Mouse (Mus musculus) hindbrain, embryonic 14.5 days (tissue): ENCODE data around the gene Cntnap2. TPM values are rescaled to one million over a fixed set of nuclear protein-coding genes. Genes with fewer than 3 reads are reported as not detected.
"Not testable (repeated sequence)": the region's sequence is repeated elsewhere in the genome, so short reads cannot be mapped to it uniquely, and the experiment has no call there.

ENCODE experiments used
- ATAC-seq: fragments of 200-750 bp; cut with Nextera tagmentation; 2 replicates; pipeline ENCODE4 v1.8.0; 2017; ENCODE audit warnings: moderate number of reproducible peaks, mild to moderate bottlenecking, moderate TSS enrichment, moderate library complexity; ENCODE audit not compliant: low FRiP score
- DNase-seq: peaks from one replicate; pipeline ENCODE4 v3.0.0-alpha.2; 2015; ENCODE audit warnings: low spot score
- H3K27ac ChIP-seq: fragments of 300-500 bp; sonication (generic); 2 replicates; pipeline ENCODE4 v1.5.1; 2014; ENCODE audit warnings: mild to moderate bottlenecking, moderate library complexity
- H3K27me3 ChIP-seq: fragments of 300-500 bp; sonication (generic); 2 replicates; pipeline ENCODE4 v1.6.1; 2014; ENCODE audit warnings: mild to moderate bottlenecking, low read length, mixed read lengths; ENCODE audit not compliant: control insufficient read depth, insufficient read depth
- H3K36me3 ChIP-seq: fragments of 300-500 bp; sonication (generic); replicated peaks from 2 replicates; pipeline ENCODE4 v1.6.1; 2014; ENCODE audit not compliant: control insufficient read depth, insufficient read depth
- H3K4me1 ChIP-seq: fragments of 300-500 bp; sonication (generic); replicated peaks from 2 replicates; pipeline ENCODE4 v1.6.1; 2014; ENCODE audit warnings: antibody characterized with exemption, low read length, mixed read lengths; ENCODE audit not compliant: control insufficient read depth, insufficient read depth
- H3K4me2 ChIP-seq: fragments of 300-500 bp; sonication (generic); replicated peaks from 2 replicates; pipeline ENCODE4 v1.6.1; 2014; ENCODE audit warnings: mild to moderate bottlenecking, moderate library complexity
- H3K4me3 ChIP-seq: fragments of 300-500 bp; sonication (generic); replicated peaks from 2 replicates; pipeline ENCODE4 v1.5.1; 2014; ENCODE audit warnings: mild to moderate bottlenecking, low read length
- H3K9ac ChIP-seq: fragments of 300-500 bp; sonication (generic); 2 replicates; pipeline ENCODE4 v1.6.1; 2014
- H3K9me3 ChIP-seq: fragments of 300-500 bp; sonication (generic); 2 replicates; pipeline ENCODE4 v1.6.1; 2016; ENCODE audit warnings: low read length; ENCODE audit not compliant: control insufficient read depth
- WGBS: fragments of 180-500 bp; shearing (Covaris S2); extraction: QIAGEN DNeasy Blood & Tissue Kit; methylation state at CpG from one replicate; pipeline ENCODE4 v1.1.7; 2014; 5-methylcytosine and 5-hydroxymethylcytosine counted together
- polyA plus RNA-seq: library from polyadenylated mRNA; unstranded; fragments of >200 nt; fragmentation: Nextera tagmentation; extraction: Ambion mirVana; gene quantifications from 2 replicates; pipeline ENCODE4 v1.2.1, GENCODE M21; 2014

Cntnap2 gene
- polyA plus RNA-seq, 1 experiment from 2014 or later = 46.6 TPM

DNA sequence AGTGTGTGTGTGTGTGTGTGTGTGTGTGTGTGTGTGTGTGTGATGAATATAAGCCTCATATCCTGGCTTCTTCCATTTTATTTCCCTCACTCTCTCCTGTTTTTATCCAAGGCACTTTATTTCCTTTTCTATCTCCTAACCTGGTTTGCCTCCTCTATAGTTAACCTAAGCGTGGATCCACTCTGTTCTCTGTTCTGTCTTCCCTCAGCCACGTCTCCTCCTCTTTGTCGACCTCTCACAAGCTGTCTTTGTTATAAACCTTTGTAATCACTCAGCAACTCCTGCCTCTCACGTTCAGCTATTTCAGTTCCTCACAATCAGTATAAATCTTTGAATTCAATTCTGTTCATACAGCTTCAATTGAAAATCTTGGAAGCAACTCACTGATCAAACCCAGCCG is 1369.1 kb downstream of the Cntnap2 start:
- no peaks in the 10 kb centered on the region for H3K9me3 ChIP-seq
- no peak overlapping the region for H3K4me2 ChIP-seq
- DNase-seq = no peak
- H3K36me3 ChIP-seq = no peaks in the 10 kb centered on the region
- no peaks in the 10 kb centered on the region for H3K4me1 ChIP-seq
- WGBS = 37% methylated on average over 5 of the region's 5 CpGs
- H3K9ac ChIP-seq = no peak overlapping the region
- H3K4me3 ChIP-seq = no peak overlapping the region
- H3K27ac ChIP-seq = no peak overlapping the region
- no peaks in the 10 kb centered on the region for H3K27me3 ChIP-seq
- ATAC-seq = no peak

DNA sequence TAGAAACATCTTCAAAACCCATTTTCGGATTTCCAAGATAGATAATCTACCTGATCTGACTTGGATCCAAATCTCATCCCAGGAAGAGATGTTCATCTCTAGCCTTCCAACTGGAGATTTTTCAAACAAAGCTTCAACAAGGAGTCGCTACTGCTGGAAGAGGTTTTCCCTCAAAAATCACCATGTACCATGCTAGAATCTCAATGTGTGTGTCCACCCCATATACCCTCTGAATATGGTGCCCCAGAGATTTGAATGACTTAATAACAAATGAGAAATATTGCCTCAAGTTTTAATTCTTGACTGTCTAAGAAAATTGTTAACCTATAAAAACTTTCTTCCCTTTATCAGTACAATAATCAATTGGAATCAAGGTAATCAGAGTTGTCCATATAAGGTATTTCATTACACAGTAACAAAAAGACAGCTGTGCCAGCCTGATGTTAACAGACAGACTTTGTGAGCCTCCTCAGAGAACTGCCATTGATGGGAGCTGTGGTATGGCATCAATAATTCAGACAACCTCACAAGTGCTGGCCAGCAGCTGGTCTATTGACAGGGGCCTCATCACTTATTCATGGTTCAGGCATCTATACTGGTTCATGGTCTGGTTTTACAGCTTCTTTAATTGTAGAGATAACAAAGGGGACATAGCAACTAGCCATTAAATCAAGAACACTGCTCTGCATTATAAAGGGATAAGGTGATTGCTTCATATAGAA is 1391.9 kb downstream of the Cntnap2 start:
- no peaks in the 10 kb centered on the region for H3K4me1 ChIP-seq
- ATAC-seq (peak; percentile 65), DNase-seq (no peak)
- 79% methylated on average over 2 of the region's 2 CpGs for WGBS
- no peaks in the 10 kb centered on the region for H3K36me3 ChIP-seq
- H3K27me3 ChIP-seq = no peaks in the 10 kb centered on the region
- H3K4me3 ChIP-seq = no peak overlapping the region
- H3K4me2 ChIP-seq = no peak overlapping the region
- no peak overlapping the region for H3K27ac ChIP-seq
- H3K9ac ChIP-seq = no peak overlapping the region
- no peaks in the 10 kb centered on the region for H3K9me3 ChIP-seq

DNA sequence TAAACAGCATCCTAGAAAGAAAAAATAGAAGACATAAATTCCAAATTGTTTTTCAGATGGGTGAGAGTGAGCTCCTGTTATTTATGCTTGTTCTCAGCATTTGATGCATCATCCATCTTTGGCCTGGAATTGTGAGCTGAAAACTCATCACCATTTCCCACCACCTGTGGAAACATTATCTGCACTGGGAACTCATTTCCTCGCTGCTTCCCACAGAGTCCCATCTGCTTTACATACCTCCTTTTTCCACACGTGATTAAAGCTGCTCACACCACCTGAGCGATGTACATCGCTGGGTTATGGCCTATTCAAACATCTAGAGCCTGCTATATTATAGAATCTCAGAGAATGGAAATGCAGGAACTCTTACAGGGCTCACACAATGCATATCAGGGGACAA is 1413.5 kb downstream of the Cntnap2 start:
- Histone ChIP-seq H3K27me3 (no peaks in the 10 kb centered on the region), H3K4me1 (no peaks in the 10 kb centered on the region), H3K36me3 (no peaks in the 10 kb centered on the region), H3K9ac (no peak overlapping the region), H3K9me3 (no peaks in the 10 kb centered on the region), H3K27ac (no peak overlapping the region), H3K4me2 (no peak overlapping the region), H3K4me3 (no peak overlapping the region)
- DNase-seq = no peak
- ATAC-seq = no peak
- 59% methylated on average over 4 of the region's 4 CpGs for WGBS

DNA sequence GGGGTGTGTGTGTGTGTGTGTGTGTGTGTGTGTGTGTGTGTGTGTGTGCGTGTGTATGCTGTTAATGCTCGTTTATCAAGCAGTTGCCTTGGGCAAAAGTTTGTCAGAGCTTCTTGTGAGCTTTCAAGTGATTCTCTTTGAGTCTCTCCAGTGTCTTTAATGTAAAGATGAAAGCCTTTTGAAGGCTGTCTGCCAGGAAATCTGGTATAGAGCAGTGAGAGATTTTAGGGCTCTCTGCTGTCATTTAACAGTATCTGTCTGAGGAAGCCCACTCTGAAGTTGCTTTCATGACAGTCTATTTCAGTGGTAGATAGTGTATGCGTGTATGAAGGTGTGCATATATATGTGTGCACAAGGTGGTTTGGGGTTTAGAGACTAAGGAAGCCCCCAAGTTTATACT is 1425.2 kb downstream of the Cntnap2 start:
- ATAC-seq = no peak
- WGBS = 88% methylated on average over 3 of the region's 3 CpGs
- Histone ChIP-seq H3K4me1 (no peaks in the 10 kb centered on the region), H3K9me3 (no peaks in the 10 kb centered on the region), H3K4me2 (no peak overlapping the region), H3K4me3 (no peak overlapping the region), H3K36me3 (no peaks in the 10 kb centered on the region), H3K27ac (no peak overlapping the region), H3K27me3 (no peaks in the 10 kb centered on the region), H3K9ac (no peak overlapping the region)
- DNase-seq = no peak

DNA sequence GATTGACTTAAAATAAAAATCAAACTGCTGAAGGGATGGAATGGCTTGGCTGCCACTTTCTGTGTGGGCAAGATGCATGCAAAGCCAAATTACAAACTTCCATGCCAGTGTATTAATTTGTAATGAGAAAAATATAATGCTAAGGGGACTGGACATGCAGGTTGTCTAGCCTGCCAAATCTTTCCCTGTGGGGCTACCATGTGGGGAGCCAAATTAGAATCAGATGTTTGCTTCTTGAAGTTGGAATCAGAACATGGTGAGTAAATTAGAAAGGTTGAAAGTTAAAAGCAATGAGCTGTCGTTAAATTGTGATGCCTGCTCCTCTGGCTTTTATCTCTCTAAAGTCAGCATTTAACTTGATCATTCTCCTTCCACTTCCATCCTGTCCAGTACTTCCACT is 1443.6 kb downstream of the Cntnap2 start:
- H3K9me3 ChIP-seq = no peaks in the 10 kb centered on the region
- H3K4me2 ChIP-seq = no peak overlapping the region
- H3K9ac ChIP-seq = no peak overlapping the region
- DNase-seq (no peak), ATAC-seq (no peak)
- H3K27me3 ChIP-seq = no peaks in the 10 kb centered on the region
- no peak overlapping the region for H3K27ac ChIP-seq
- H3K36me3 ChIP-seq = no peaks in the 10 kb centered on the region
- WGBS = 56% methylated on average over 1 of the region's 1 CpGs
- H3K4me1 ChIP-seq = no peaks in the 10 kb centered on the region
- H3K4me3 ChIP-seq = no peak overlapping the region

DNA sequence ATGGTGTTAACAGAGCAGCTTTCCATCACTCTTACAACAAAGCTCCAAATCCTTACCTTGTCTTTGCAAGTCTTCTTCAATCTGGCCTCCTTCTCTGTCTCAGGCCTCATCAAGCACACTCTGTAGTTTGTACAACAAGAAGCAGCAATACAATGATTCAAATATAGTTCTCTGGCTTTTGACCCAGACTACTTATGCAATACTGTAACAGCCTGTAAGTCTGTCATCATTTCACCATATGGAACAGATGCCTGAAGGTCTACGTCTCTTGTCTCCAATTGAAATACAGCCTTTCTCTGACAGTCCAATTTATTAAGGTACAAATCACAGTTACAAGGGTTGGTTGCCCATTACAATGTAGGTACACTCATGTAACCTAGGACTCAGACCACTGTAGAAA is 1453.7 kb downstream of the Cntnap2 start:
- ATAC-seq (no peak), DNase-seq (no peak)
- no peak overlapping the region for H3K27ac ChIP-seq
- H3K4me1 ChIP-seq = no peaks in the 10 kb centered on the region
- WGBS = 84% methylated on average over 1 of the region's 1 CpGs
- no peaks in the 10 kb centered on the region for H3K36me3 ChIP-seq
- no peak overlapping the region for H3K4me2 ChIP-seq
- H3K9ac ChIP-seq = no peak overlapping the region
- H3K4me3 ChIP-seq = no peak overlapping the region
- no peaks in the 10 kb centered on the region for H3K27me3 ChIP-seq
- H3K9me3 ChIP-seq = no peaks in the 10 kb centered on the region

DNA sequence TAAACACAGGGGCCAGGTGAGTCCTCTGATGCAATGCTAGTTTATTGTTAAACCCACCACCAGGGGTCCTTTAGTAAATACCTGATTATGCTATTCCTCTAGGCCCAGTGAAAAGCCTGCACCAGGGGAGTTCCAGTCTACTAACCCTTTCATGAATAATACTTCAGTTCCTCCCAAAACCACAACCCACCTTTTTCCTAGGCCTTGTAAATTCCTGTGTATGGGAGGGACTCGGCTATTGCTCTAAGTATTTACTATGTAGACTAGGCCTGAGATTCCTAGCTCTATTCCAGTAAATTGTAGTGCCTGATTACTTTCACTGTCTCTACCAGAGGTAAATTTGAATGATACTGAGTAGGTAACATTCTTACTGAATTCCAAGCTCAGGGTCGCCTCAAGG is 1478.4 kb downstream of the Cntnap2 start:
- not testable (repeated sequence) for H3K4me3 ChIP-seq, H3K4me2 ChIP-seq, H3K9me3 ChIP-seq, H3K4me1 ChIP-seq, ATAC-seq, DNase-seq, H3K9ac ChIP-seq, H3K27me3 ChIP-seq, H3K27ac ChIP-seq, H3K36me3 ChIP-seq
- WGBS = 85% methylated on average over 2 of the region's 2 CpGs

DNA sequence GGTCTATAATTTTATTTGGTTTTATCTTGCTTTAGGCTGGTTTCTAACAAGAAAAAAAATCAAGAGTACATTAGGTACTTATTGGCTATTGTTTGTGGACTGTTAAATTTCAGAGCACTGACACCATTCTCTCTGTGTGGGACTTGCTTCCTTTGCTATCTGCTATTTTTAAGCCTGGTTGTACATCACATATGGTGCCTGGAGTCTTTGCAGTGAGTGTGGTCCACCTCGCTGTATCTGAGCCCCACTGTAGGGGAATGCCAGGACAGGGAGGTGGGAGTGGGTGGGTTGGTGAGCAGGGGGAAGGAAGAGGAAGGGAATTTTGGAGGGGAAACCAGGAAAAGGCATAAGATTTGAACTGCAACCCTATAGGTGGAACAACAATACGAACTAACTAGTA is 1504.3 kb downstream of the Cntnap2 start:
- Histone ChIP-seq H3K4me3 (no peak overlapping the region), H3K9me3 (no peaks in the 10 kb centered on the region), H3K27ac (no peak overlapping the region), H3K4me2 (no peak overlapping the region), H3K4me1 (no peaks in the 10 kb centered on the region), H3K9ac (no peak overlapping the region), H3K36me3 (no peaks in the 10 kb centered on the region), H3K27me3 (no peaks in the 10 kb centered on the region)
- 91% methylated on average over 2 of the region's 2 CpGs for WGBS
- no peak for DNase-seq
- no peak for ATAC-seq

DNA sequence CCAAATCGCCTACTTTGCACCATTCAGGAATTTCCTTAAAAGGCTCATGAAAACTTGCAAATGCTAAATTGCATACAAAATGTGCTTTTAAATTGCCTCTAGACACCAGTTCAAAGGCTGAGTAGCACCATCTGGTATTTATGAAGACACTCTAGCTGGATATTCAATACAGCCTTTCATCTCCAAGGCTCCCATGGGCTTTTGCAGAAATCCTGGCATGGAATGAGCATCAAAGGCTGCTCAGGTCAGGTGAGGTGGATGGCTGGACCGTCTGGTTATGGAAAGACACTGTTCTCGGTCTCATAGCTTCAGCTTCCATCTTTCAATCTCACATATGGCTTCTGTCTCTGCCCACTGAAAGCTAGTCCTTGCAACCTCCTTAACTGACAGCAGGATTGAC is 1515.9 kb downstream of the Cntnap2 start:
- no peak overlapping the region for H3K4me2 ChIP-seq
- H3K27ac ChIP-seq = no peak overlapping the region
- ATAC-seq (no peak), DNase-seq (no peak)
- no peaks in the 10 kb centered on the region for H3K9me3 ChIP-seq
- no peak overlapping the region for H3K4me3 ChIP-seq
- no peaks in the 10 kb centered on the region for H3K36me3 ChIP-seq
- no peaks in the 10 kb centered on the region for H3K4me1 ChIP-seq
- no peaks in the 10 kb centered on the region for H3K27me3 ChIP-seq
- 68% methylated on average over 3 of the region's 3 CpGs for WGBS
- no peak overlapping the region for H3K9ac ChIP-seq

DNA sequence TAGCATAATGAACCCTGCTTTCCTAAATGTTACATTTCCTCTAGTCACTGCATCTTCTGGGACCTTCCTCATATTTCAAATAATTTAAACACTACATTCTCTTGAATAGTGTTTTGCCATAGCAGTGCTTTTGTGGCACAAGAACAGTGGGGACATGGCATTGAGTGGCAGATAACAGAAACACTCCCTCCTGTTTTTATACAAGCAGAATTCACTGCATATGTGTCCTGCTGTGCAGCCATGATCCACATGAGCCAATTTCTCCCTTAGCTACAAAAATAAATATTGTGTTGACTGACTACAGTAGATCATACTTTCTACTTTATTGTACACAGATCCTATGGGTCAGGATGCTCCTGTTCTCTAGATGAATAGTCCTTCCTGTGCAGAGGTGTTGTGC is 1553.2 kb downstream of the Cntnap2 start:
- H3K9me3 ChIP-seq = no peaks in the 10 kb centered on the region
- H3K27ac ChIP-seq = no peak overlapping the region; the same call in 1 of the 2 replicates
- H3K4me3 ChIP-seq = no peak overlapping the region
- no peaks in the 10 kb centered on the region for H3K36me3 ChIP-seq
- peaks cover 3% of the 10 kb centered on the region; the same call in 1 of the 2 replicates for H3K4me1 ChIP-seq
- H3K27me3 ChIP-seq = no peaks in the 10 kb centered on the region
- ATAC-seq (no peak), DNase-seq (no peak)
- no peak overlapping the region for H3K4me2 ChIP-seq
- H3K9ac ChIP-seq = no peak overlapping the region
